Mouse (Mus musculus): Measurements from ENCODE around the gene Magi2. TPM values are rescaled to one million over a fixed set of nuclear protein-coding genes. Genes with fewer than 3 reads are reported as not detected.

The Magi2 gene
- total RNA-seq, 2 experiments from 2014 or later = 139 to 145 TPM

DNA sequence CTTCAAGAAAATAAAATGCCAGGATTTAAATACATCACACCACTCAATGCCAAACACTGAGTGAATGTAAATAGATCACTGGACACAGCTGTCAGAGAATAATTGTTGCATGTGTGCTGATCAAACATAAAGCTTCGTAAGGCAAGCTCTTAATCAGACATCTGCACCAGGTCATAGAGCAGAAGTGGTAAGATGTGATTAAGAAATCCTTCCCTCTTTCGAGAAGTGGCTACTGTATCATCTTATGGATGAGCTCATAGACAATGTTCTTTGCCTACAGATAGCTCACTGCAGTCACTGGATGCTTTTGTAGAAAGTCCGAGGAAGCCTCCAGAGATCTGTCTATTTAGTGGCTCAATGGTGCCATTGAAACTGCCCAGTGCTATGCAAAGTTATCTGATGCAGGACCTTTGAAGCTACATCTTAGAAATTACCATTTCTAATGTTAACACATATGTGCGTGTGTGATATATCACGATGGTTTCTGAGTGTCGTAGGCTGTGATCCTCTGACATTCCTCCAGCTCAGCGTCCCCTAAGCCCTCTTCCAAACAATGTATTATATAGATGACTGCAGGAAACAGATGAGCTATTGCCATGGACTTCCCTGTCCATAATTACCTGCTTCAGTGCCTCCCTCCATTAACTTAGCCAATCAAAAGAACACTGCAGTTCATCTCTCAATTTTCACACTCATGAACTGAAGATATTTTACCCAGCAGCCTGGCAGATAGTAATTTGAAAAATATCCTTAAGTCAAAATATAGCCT lies 1231.1 kb downstream of the Magi2 start:
- no peak overlapping the region for H3K27ac ChIP-seq
- TF ChIP-seq CTCF (IDR thresholded peaks at IDR 0.05) = no peak
- DNase-seq (ENCODE audit: extremely low spot score in 1 of 2, low spot score in 2 of 2) = no peak
- intact Hi-C loops (cut with DNase I) = no loop called here
- H3K4me3 ChIP-seq = no peak overlapping the region

DNA sequence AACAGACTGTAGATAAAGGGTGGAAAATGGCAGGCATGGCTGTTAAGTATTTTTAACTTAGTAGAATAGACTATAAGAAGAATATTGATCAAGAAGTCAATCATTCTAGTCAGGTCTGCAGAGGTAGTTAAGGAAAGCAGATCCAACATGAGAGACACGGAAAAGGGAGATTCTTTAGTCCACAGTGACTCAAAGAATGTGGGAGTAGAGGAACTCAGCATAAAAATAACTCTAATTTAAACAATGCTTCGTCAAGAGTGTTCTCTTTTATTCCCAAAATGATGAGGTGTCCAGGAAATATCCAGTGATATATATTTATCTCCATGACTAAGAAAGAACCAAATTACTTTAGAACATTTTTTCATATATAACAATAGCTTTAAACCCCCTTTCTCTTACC lies 1234.9 kb downstream of the Magi2 start:
- intact Hi-C loops (cut with DNase I) = loop anchor here (1.0 to 10.0 kb wide), 4 partner anchors 61 to 557 kb away; no protein-coding TSS in a partner anchor
- no peak for TF ChIP-seq CTCF (IDR thresholded peaks at IDR 0.05)
- Histone ChIP-seq H3K27ac (peak overlapping the region; percentile 84), H3K4me3 (no peak overlapping the region)
- DNase-seq (ENCODE audit: extremely low spot score in 1 of 2, low spot score in 2 of 2) = no peak

DNA sequence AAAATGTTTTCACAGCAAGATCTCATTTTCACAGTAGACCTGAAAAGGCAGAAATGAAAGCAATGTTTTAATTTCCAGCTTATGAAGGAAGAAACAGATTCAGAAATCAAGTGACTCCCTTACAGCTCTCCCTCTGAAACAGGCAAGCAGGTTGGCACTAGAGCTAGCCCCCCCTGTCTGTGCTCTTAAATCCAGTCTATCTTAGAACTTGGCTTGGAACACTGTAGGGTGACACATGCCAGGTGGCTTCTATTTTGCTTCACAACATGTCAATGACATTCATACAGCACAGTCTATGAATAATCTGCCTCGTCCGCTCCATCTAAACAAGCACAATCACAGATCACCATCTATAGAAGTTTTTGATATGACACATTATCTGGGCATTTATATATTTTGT lies 1235.5 kb downstream of the Magi2 start:
- TF ChIP-seq CTCF (IDR thresholded peaks at IDR 0.05) = no peak
- Histone ChIP-seq H3K27ac (peak overlapping the region; percentile 84), H3K4me3 (no peak overlapping the region)
- DNase-seq (ENCODE audit: extremely low spot score in 1 of 2, low spot score in 2 of 2) = no peak
- intact Hi-C loops (cut with DNase I) = loop anchor here (1.0 to 10.0 kb wide), 4 partner anchors 60 to 558 kb away; no protein-coding TSS in a partner anchor

DNA sequence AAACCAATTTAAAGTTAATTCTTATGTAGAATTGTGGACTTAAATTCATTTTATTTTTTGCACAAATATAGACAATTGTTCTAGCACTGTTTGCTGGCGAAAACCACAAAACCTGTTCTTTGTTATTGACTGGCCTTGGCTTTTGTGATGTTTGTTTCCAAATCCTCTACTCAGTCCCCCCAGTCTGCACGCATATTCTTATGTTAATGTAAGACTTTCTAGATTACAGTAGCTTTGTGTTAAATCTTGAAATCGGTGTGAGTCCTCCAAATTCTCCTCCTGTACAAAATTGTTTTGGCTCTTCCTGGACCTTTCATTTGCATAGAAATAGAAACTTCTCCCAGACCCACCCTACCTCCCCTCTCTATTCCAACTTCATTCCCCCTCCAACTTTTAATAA lies 1242.9 kb downstream of the Magi2 start:
- H3K27ac ChIP-seq = no peak overlapping the region
- intact Hi-C loops (cut with DNase I) = loop anchor here (10.0 kb wide), 1 partner anchor 565 kb away; no protein-coding TSS in a partner anchor
- no peak overlapping the region for H3K4me3 ChIP-seq
- no peak for TF ChIP-seq CTCF (IDR thresholded peaks at IDR 0.05)
- no peak for DNase-seq (ENCODE audit: extremely low spot score in 1 of 2, low spot score in 2 of 2)

DNA sequence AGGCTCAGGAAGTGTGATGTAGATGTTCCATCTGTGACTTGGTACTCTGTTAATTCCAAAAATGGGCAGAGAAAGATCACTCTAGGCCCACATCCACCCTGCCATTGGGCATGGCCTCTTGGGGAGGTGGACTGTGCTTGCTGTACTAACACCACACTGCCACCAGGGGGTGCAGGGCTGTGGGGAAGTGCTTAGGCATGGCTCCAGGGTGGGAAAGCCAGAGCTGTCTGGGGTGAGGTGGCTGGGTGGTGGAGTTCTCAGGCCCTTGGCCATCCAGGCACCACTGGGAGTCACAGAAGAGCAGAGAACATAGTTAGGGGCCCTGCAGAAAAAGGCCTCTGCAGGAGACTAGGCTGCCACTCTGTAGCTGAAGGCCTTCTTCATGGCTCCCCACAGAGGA lies 1243.6 kb downstream of the Magi2 start:
- H3K4me3 ChIP-seq = no peak overlapping the region
- TF ChIP-seq CTCF (IDR thresholded peaks at IDR 0.05) = peak; percentile 47
- intact Hi-C loops (cut with DNase I) = no loop called here
- DNase-seq (ENCODE audit: extremely low spot score in 1 of 2, low spot score in 2 of 2) = no peak
- no peak overlapping the region for H3K27ac ChIP-seq

DNA sequence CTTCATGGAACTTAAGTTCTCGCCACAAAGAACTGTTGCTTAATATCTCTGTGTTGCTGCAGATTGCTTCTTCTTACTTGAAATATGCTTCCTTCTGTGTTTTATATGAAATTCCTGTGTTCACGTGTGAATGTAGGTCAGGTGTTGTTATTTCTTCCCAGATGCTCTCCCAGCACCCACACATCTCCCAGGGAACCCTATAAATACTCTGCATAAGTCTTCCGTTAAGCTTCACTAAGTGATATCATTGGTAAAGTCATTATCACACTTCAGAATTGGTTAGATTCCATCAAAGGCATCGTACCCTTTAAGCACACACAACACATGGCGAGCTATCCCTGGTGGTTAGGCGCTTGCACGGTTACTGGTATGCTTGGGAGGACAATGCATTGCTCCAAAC lies 1257.7 kb downstream of the Magi2 start:
- Histone ChIP-seq H3K4me3 (no peak overlapping the region), H3K27ac (peak overlapping the region; percentile 28; the same call in 1 of the 2 replicates)
- DNase-seq (ENCODE audit: extremely low spot score in 1 of 2, low spot score in 2 of 2) = no peak
- intact Hi-C loops (cut with DNase I) = no loop called here
- no peak for TF ChIP-seq CTCF (IDR thresholded peaks at IDR 0.05)

DNA sequence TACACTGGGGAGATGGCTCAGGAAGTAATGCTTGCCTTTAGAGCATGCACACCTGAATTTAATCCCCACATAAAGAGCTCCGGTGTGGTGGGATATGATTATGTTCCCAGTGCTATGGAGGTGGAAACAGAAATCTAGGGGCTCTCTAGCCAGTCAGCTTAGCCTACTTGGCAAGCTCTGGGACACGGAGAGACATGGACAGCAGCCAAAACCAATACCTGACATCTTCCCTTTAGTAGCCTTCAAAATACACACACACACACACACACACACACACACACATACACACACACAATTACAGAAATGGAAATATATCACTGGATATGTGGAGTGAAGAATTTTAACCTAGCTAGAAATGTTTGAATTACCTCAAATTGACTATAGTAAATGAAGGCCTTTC lies 1265.1 kb downstream of the Magi2 start:
- intact Hi-C loops (cut with DNase I) = no loop called here
- H3K27ac ChIP-seq = peak overlapping the region; percentile 77; the same call in 1 of the 2 replicates
- TF ChIP-seq CTCF (IDR thresholded peaks at IDR 0.05) = no peak
- H3K4me3 ChIP-seq = no peak overlapping the region
- DNase-seq (ENCODE audit: extremely low spot score in 1 of 2, low spot score in 2 of 2) = no peak

DNA sequence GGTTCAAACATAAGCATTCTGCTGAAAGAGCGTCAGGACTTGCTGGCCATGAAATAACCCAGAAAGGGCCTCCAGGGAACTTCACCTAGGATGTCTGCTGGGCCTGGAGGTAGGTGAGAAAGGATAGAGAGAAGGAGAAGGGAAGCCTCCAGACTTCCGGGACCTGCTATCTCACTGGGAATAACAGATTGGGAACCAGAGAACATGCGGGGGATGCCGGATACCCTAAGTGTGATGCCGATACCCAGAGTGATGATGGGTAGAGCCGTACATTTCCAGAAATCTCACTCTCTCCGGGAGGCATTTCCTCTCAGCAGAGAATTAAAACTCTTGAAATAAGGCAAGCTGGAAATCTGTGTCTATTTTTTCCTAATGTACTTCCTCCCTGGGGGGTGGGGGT lies 1265.8 kb downstream of the Magi2 start:
- DNase-seq (ENCODE audit: extremely low spot score in 1 of 2, low spot score in 2 of 2) = peak in 1 of 2 experiments; percentile 33
- peak overlapping the region; percentile 77; the same call in 1 of the 2 replicates for H3K27ac ChIP-seq
- intact Hi-C loops (cut with DNase I) = no loop called here
- H3K4me3 ChIP-seq = no peak overlapping the region
- no peak for TF ChIP-seq CTCF (IDR thresholded peaks at IDR 0.05)

DNA sequence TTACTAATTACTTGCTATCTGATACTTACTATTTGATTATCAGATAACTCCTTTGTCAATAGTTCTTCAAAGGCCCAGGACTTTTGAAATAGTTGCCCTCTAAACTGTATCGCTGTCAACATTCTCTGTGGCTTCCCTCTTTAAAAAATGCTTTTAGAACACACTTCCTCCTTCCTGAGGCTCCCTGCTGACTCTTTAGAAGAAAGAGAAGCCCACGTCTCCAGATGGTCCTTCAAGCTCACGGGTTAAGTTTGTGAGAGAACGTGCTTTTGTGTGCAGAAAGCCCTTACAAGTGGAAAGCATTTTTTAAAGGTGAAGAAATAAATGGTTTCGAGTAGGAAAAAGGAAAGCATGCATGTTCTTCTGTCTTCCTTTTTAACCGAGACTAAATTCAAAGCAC lies 1267.2 kb downstream of the Magi2 start:
- DNase-seq (ENCODE audit: extremely low spot score in 1 of 2, low spot score in 2 of 2) = no peak
- intact Hi-C loops (cut with DNase I) = no loop called here
- no peak for TF ChIP-seq CTCF (IDR thresholded peaks at IDR 0.05)
- Histone ChIP-seq H3K27ac (peak overlapping the region; percentile 88), H3K4me3 (no peak overlapping the region)

DNA sequence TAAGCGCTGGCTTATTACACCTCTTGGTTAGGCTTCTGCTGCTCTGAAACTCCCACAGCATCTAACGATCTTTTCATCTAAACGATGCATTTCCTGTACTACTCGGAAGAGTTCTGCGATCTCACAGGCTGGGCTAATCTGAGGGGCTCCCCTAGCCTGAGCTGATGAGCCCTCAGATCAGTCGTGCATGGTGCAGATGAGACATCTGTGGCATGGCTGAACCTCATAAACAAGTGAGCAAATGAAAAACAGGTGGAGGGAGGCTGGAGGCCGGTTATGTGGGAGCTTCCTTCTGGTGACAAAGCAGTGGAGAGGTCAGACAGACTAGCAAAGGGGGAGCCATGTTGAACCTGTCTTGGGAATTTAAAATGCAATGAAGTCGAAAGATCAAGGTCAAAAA lies 1270.1 kb downstream of the Magi2 start:
- intact Hi-C loops (cut with DNase I) = no loop called here
- no peak overlapping the region for H3K4me3 ChIP-seq
- TF ChIP-seq CTCF (IDR thresholded peaks at IDR 0.05) = no peak
- H3K27ac ChIP-seq = peak overlapping the region; percentile 45; the same call in 1 of the 2 replicates
- no peak for DNase-seq (ENCODE audit: extremely low spot score in 1 of 2, low spot score in 2 of 2)

DNA sequence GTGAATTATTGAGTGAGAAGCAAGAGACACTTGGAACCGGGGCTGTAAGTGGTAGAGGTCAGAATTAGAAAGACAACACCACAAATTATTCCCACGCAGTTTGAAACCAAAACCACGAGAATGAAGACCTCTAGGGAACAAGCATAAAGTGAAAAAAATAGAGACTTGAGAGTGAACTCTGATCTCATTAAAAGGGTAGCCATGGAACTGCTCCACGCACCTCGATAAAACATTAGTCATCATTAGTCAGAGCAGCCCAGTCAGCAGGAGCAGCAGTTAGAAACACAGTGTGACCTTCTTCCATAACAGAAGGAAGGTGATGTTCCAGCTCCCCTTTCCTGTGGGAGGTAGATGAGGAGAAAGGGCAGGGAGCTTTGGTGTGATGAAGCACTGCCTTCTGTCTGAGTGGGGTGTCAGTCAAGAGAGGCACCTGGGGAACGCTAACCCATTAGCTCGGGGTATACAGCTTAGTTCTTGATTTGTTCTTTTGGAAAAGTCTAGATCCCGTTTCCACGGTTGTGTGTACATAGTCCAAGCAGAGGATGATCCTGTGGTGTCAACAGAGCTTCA lies 1272.3 kb downstream of the Magi2 start:
- intact Hi-C loops (cut with DNase I) = no loop called here
- no peak overlapping the region for H3K27ac ChIP-seq

DNA sequence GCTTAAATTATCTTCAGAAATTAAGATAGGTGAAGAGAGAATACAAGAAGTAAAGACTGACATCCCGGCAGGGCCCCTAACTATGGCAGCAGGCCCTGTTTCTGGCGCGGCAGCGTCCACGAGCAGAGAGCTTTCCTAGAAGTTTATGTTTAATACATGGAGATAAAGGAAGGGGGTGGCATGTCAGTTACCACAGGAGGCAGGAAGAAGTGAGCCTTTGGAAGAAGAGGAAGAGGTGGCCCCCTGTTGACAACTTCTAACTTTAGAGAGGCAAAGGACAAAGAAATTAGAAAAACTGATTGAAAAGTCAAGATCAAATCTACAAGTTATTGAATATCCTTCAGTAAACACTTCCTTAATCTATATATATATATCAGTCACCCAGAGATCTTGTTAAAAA lies 1281.8 kb downstream of the Magi2 start:
- no peak overlapping the region for H3K4me3 ChIP-seq
- no peak; the same call in none of the 2 replicates for TF ChIP-seq CTCF (IDR thresholded peaks at IDR 0.05)
- intact Hi-C loops (cut with DNase I) = no loop called here
- no peak for DNase-seq (ENCODE audit: extremely low spot score in 1 of 2, low spot score in 2 of 2)
- H3K27ac ChIP-seq = peak overlapping the region; percentile 56; the same call in 1 of the 2 replicates

More for the DNA sequence above, 1272.3 kb downstream of the Magi2 start:
- DNase-seq (ENCODE audit: extremely low spot score in 1 of 2, low spot score in 2 of 2) = no peak
- TF ChIP-seq CTCF (IDR thresholded peaks at IDR 0.05) = no peak
- H3K4me3 ChIP-seq = no peak overlapping the region

All from left cerebral cortex, adult 2 months (tissue).